Mouse (Mus musculus): ENCODE data around the gene Gsdma. TPM values are rescaled to one million over a fixed set of nuclear protein-coding genes. Genes with fewer than 3 reads are reported as not detected.

Gsdma gene
- polyA plus RNA-seq, 1 experiment from 2014 or later: not detected

DNA sequence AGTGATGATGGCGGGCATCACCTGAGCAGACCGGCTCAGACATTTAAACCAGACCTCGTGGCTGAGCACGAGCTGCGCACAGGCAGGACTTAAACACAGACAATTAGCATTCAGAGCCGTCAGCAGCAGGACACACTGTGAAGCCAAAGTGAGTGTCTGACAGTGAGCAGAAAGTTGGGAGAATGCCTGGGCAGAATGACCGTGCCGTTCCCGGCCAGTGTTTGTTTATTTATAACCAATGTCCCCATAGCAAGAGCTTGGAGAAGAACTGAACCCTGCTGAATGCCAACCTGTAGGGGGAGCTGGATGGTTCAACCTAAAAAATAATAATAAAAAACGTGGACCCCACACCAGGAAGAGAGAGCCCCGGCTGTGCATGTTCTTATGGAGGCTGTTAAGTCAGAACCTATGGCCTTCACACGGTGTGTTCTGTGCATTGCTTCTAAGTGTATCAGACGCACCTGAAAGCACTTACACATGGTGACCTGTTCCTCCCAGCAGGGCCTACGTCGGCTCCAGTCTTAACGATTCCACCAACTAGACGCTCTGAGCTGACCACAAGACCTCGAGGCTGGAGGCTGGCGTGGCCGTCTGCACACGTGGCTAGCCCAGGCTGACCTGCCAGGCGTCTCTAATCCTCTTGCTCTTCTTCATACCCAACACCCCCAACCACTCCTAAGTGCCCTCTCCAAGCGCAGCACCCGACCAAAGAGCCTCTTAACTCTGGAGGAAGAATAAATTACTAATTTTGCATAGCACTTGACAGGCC, 57.5 kb downstream of the Gsdma start:
- Histone ChIP-seq H3K36me3 (peaks cover 70% of the 10 kb centered on the region), H3K4me3 (no peak overlapping the region), H3K27me3 (ENCODE audit: low read depth, poor library complexity, severe bottlenecking) (no peaks in the 10 kb centered on the region), H3K9me3 (replicated peaks) (no peaks in the 10 kb centered on the region), H3K27ac (replicated peaks) (no peak overlapping the region), H3K4me1 (peaks cover 20% of the 10 kb centered on the region)
- 77% methylated on average over 24 of the region's 24 CpGs for WGBS
- DNase-seq (ENCODE audit: low spot score): no peak

- no peak for DNase-seq (ENCODE audit: low spot score)
- WGBS: 85% methylated on average over 7 of the region's 7 CpGs
- Histone ChIP-seq H3K27me3 (ENCODE audit: low read depth, poor library complexity, severe bottlenecking) (no peaks in the 10 kb centered on the region), H3K4me3 (no peak overlapping the region), H3K27ac (replicated peaks) (no peak overlapping the region), H3K9me3 (replicated peaks) (no peaks in the 10 kb centered on the region), H3K36me3 (peaks cover 71% of the 10 kb centered on the region), H3K4me1 (peaks cover 13% of the 10 kb centered on the region)
Observed at GRCm38 (mm10) chr11:98723098-98723497, 58.9 kb downstream of the Gsdma start.

GRCm38 (mm10) chr11:98725926-98726506, 61.9 kb downstream of the Gsdma start:
- WGBS: 95% methylated on average over 15 of the region's 15 CpGs

More at GRCm38 (mm10) chr11:98725926-98726506, 61.9 kb downstream of the Gsdma start:
- Histone ChIP-seq H3K27me3 (ENCODE audit: low read depth, poor library complexity, severe bottlenecking) (no peaks in the 10 kb centered on the region), H3K27ac (replicated peaks) (no peak overlapping the region), H3K4me1 (peaks cover 12% of the 10 kb centered on the region), H3K36me3 (peaks cover 56% of the 10 kb centered on the region), H3K9me3 (replicated peaks) (no peaks in the 10 kb centered on the region), H3K4me3 (no peak overlapping the region)
- no peak for DNase-seq (ENCODE audit: low spot score)

Other genes starting within 250 kb of the Gsdma start
- 112 and 124 TPM in 2 replicates for gene Mien1, start 225.4 kb upstream of the Gsdma start, polyA plus RNA-seq (2016; fragmentation: Nextera tagmentation; extraction: Ambion mirVana)
- gene Grb7, start 218.0 kb upstream of the Gsdma start, polyA plus RNA-seq (2016; fragmentation: Nextera tagmentation; extraction: Ambion mirVana): 1.5 and 2.3 TPM in 2 replicates
- 0.02 and 0.06 TPM in 2 replicates for gene Ikzf3, start 118.3 kb upstream of the Gsdma start, polyA plus RNA-seq (2016; fragmentation: Nextera tagmentation; extraction: Ambion mirVana)
- gene Zpbp2, start 113.3 kb upstream of the Gsdma start, polyA plus RNA-seq (2016; fragmentation: Nextera tagmentation; extraction: Ambion mirVana): 0.11 and 0.32 TPM in 2 replicates
- gene Ormdl3, start 77.0 kb upstream of the Gsdma start, polyA plus RNA-seq (2016; fragmentation: Nextera tagmentation; extraction: Ambion mirVana): 65.8 and 81.0 TPM in 2 replicates
- gene Lrrc3c, start 66.1 kb upstream of the Gsdma start, polyA plus RNA-seq (2016; fragmentation: Nextera tagmentation; extraction: Ambion mirVana): not detected in 2 replicates
- gene Gm12355, start 38.7 kb upstream of the Gsdma start, polyA plus RNA-seq (2016; fragmentation: Nextera tagmentation; extraction: Ambion mirVana): 1.4 and 2.1 TPM in 2 replicates
- not detected in 2 replicates for gene Gsdma3, start 38.0 kb upstream of the Gsdma start, polyA plus RNA-seq (2016; fragmentation: Nextera tagmentation; extraction: Ambion mirVana)
- not detected in 2 replicates for gene Gsdma2, start 17.6 kb upstream of the Gsdma start, polyA plus RNA-seq (2016; fragmentation: Nextera tagmentation; extraction: Ambion mirVana)
- 246 and 258 TPM in 2 replicates for gene Psmd3, start 18.2 kb downstream of the Gsdma start, polyA plus RNA-seq (2016; fragmentation: Nextera tagmentation; extraction: Ambion mirVana)
- not detected in 2 replicates for gene Csf3, start 36.9 kb downstream of the Gsdma start, polyA plus RNA-seq (2016; fragmentation: Nextera tagmentation; extraction: Ambion mirVana)
- 74.1 and 82.2 TPM in 2 replicates for gene Med24, start 65.1 kb downstream of the Gsdma start, polyA plus RNA-seq (2016; fragmentation: Nextera tagmentation; extraction: Ambion mirVana)
- 9.5 and 15.6 TPM in 2 replicates for gene Thra, start 76.3 kb downstream of the Gsdma start, polyA plus RNA-seq (2016; fragmentation: Nextera tagmentation; extraction: Ambion mirVana)
- gene Nr1d1, start 111.0 kb downstream of the Gsdma start, polyA plus RNA-seq (2016; fragmentation: Nextera tagmentation; extraction: Ambion mirVana): 1.4 TPM in 2 replicates
- gene Msl1, start 131.2 kb downstream of the Gsdma start, polyA plus RNA-seq (2016; fragmentation: Nextera tagmentation; extraction: Ambion mirVana): 22.9 and 24.3 TPM in 2 replicates
- 49.0 and 55.7 TPM in 2 replicates for gene Casc3, start 140.6 kb downstream of the Gsdma start, polyA plus RNA-seq (2016; fragmentation: Nextera tagmentation; extraction: Ambion mirVana)
- 1.3 TPM in 2 replicates for gene Rapgefl1, start 172.4 kb downstream of the Gsdma start, polyA plus RNA-seq (2016; fragmentation: Nextera tagmentation; extraction: Ambion mirVana)
- 3.7 and 3.9 TPM in 2 replicates for gene Wipf2, start 199.3 kb downstream of the Gsdma start, polyA plus RNA-seq (2016; fragmentation: Nextera tagmentation; extraction: Ambion mirVana)
- gene Cdc6, start 243.4 kb downstream of the Gsdma start, polyA plus RNA-seq (2016; fragmentation: Nextera tagmentation; extraction: Ambion mirVana): 53.3 and 67.8 TPM in 2 replicates

Measured in midbrain, embryonic 10.5 days (tissue).